Mouse (Mus musculus) forebrain, embryonic 11.5 days (tissue): ENCODE data around the gene Det1. TPM values are rescaled to one million over a fixed set of nuclear protein-coding genes. Genes with fewer than 3 reads are reported as not detected.
A peak's percentile ranks its signal among the peaks of the same experiment; 100 is the strongest.

ENCODE experiments used
- ATAC-seq: fragments of 200-750 bp; cut with Nextera tagmentation; replicated peaks from 2 replicates; pipeline ENCODE4 v1.8.0; 2017; ENCODE audit warnings: moderate TSS enrichment; ENCODE audit not compliant: low FRiP score
- DNase-seq: peaks from one replicate; pipeline ENCODE4 v3.0.0-alpha.2; 2017; ENCODE audit warnings: low spot score
- H3K27ac ChIP-seq: fragments of 300-500 bp; sonication (generic); 2 replicates; pipeline ENCODE4 v1.5.1; 2014; ENCODE audit warnings: low read depth, low read length
- H3K27me3 ChIP-seq: fragments of 300-500 bp; sonication (generic); 2 replicates; pipeline ENCODE4 v1.6.1; 2014; ENCODE audit warnings: mild to moderate bottlenecking, low read length, mixed read lengths; ENCODE audit not compliant: control insufficient read depth, insufficient read depth
- H3K36me3 ChIP-seq: fragments of 300-500 bp; sonication (generic); 2 replicates; pipeline ENCODE4 v1.6.1; 2014; ENCODE audit warnings: mild to moderate bottlenecking, low read length, moderate library complexity, mixed read lengths; ENCODE audit not compliant: control insufficient read depth, insufficient read depth
- H3K4me1 ChIP-seq: fragments of 300-500 bp; sonication (generic); replicated peaks from 2 replicates; pipeline ENCODE4 v1.6.1; 2014; ENCODE audit warnings: low read length, mixed read lengths; ENCODE audit not compliant: control insufficient read depth, insufficient read depth
- H3K4me2 ChIP-seq: fragments of 300-500 bp; sonication (generic); 2 replicates; pipeline ENCODE4 v1.6.1; 2014; ENCODE audit warnings: low read depth, mild to moderate bottlenecking, low read length, moderate library complexity, mixed read lengths; ENCODE audit not compliant: severe bottlenecking
- H3K4me3 ChIP-seq: fragments of 300-500 bp; sonication (generic); 2 replicates; pipeline ENCODE4 v1.5.1; 2014; ENCODE audit warnings: low read depth, low read length
- H3K9ac ChIP-seq: fragments of 300-500 bp; sonication (generic); 2 replicates; pipeline ENCODE4 v1.6.1; 2014; ENCODE audit warnings: low read length
- H3K9me3 ChIP-seq: fragments of 300-500 bp; sonication (generic); 2 replicates; pipeline ENCODE4 v1.6.1; 2016; ENCODE audit warnings: low read length, mixed read lengths; ENCODE audit not compliant: control insufficient read depth
- WGBS: fragments of 180-500 bp; shearing (Covaris S2); extraction: QIAGEN DNeasy Blood & Tissue Kit; methylation state at CpG from one replicate; pipeline ENCODE4 v1.1.7; 2014; 5-methylcytosine and 5-hydroxymethylcytosine counted together
- polyA plus RNA-seq: library from polyadenylated mRNA; unstranded; fragments of >200 nt; fragmentation: Nextera tagmentation; extraction: Ambion mirVana; gene quantifications from 2 replicates; pipeline ENCODE4 v1.2.1, GENCODE M21; 2014

The Det1 gene
- polyA plus RNA-seq, 1 experiment from 2014 or later, result 24.8 TPM

DNA sequence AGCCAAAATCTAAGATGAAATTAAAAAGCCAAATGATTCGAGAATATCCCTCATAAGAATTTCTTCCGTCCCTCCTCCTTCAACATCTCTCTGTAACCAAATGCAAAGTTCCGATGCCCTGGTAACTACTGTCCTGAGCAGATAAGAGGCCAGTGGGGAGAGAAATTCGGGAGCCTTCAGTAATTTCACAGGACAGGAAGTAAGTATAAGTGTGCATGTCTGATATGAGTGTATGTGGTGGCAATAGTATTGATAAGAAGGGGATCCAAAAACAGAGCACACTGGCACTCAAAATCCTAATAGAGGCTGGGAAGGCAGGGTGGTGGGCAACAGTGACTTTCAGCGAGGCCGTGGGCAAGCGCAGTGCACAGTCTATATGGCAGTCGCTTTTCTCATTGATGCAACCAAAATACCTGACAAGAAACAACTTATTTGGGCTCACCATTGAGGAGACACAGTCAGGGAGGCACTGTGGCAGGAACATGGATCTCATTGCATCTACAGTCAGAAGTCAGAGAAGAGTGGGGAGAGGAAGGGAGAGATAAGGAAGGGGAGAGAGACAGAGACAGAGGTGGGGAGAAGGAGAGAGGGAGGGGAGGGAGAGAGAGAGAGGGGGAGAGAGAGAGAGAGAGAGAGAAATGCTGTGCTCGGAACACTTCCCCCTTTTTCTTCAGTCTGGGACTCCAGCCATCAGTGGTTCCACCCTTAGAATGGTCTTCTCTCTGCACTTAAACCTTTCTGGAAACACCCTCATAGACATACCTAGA lies 47.1 kb downstream of the Det1 start:
- H3K9me3 ChIP-seq, result no peaks in the 10 kb centered on the region
- no peaks in the 10 kb centered on the region for H3K36me3 ChIP-seq
- ATAC-seq (no peak), DNase-seq (no peak)
- no peak overlapping the region for H3K27ac ChIP-seq
- H3K9ac ChIP-seq, result no peak overlapping the region
- no peaks in the 10 kb centered on the region for H3K27me3 ChIP-seq
- H3K4me3 ChIP-seq, result no peak overlapping the region
- no peak overlapping the region for H3K4me2 ChIP-seq
- no peaks in the 10 kb centered on the region for H3K4me1 ChIP-seq
- 82% methylated on average over 9 of the region's 9 CpGs for WGBS

DNA sequence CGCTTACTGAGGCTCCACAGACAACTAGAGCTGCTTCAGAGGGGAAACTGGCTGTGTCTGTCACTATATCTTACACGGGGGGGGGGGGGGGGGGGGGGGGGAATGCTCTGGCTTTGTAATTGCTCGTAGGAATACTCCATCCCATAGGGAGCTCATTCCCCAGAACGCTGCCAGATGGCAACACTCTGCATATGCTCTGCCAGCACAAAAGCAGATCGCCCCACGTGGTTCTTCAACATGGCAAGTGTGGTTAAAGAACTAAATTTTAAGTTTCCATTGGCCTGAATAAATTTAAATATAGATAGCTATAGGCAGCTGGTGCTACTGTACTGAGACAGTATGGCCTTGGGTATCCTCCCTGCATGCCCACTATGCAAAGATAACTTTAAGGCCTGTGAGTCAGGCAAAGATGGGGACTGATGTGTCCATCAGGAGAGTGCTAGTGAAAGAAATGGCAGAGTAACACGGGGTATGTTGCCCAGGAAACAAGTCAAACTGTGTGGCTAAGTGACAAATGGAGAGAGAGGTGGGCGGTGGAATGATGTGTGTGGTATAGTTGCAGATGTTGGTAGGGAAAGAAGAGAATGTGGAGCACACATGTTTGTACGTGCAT lies 49.1 kb downstream of the Det1 start:
- no peak overlapping the region for H3K4me2 ChIP-seq
- no peaks in the 10 kb centered on the region for H3K4me1 ChIP-seq
- 0 out of 2 replicates have a peak overlapping the region, but pooled peaks have one; percentile 18 for H3K27ac ChIP-seq
- whole genome bisulfite sequencing, result 56% methylated on average over 8 of the region's 9 CpGs
- no peak overlapping the region for H3K9ac ChIP-seq
- DNase-seq, result no peak
- no peaks in the 10 kb centered on the region for H3K27me3 ChIP-seq
- H3K9me3 ChIP-seq, result no peaks in the 10 kb centered on the region
- no peak for ATAC-seq
- no peaks in the 10 kb centered on the region for H3K36me3 ChIP-seq
- no peak overlapping the region for H3K4me3 ChIP-seq

DNA sequence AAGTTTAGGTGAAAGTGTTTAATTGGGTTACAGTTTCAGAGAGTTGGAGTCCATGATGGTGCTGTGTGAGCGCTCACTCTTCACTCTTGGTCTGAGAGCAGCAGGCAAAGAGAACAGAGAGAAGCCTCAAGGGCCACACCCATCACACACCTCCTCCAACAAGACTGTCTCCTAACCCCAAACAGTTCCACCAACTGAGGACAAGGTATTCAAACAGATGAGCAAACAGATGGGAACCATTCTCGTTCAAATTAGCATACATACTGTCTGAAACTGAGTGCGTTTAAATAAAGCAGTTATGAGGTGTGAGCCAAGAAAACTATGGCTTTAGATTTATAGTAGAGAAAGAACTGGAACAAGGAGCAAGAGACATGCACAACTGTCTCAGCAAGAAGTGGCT lies 50.4 kb downstream of the Det1 start:
- 90% methylated on average over 3 of the region's 3 CpGs for WGBS
- Histone ChIP-seq H3K27me3 (no peaks in the 10 kb centered on the region), H3K4me3 (no peak overlapping the region), H3K4me2 (no peak overlapping the region), H3K4me1 (no peaks in the 10 kb centered on the region), H3K27ac (no peak overlapping the region), H3K9ac (no peak overlapping the region), H3K36me3 (no peaks in the 10 kb centered on the region; the same call in 1 of the 2 replicates), H3K9me3 (no peaks in the 10 kb centered on the region)
- DNase-seq (no peak), ATAC-seq (no peak)

DNA sequence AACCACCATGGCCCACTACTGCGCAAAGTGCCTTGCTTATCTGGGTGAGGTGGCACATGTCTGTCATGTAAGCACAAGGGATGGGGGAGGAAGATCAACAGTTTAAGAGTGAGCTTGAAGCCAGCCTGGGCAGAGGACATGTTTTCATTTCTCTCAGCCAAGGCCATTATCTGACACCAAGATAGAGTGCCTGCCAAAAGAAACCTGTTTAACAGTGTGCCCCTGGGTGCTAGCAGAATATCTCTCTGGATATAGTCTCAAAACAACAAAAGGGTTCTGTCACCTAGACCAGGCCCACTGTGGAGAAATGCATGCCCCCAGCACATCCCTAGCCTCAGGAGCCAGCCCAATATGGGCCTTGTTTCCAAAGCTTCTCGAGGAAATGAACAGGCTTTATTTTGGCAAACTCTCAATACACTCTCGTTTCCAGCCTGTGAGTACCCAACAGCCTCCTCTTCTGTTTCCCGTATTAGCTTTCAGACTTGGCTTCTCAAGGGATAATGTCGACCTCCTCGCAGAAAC lies 52.4 kb downstream of the Det1 start:
- ATAC-seq, result no peak
- H3K27me3 ChIP-seq, result no peaks in the 10 kb centered on the region
- H3K36me3 ChIP-seq, result no peaks in the 10 kb centered on the region; the same call in 1 of the 2 replicates
- H3K27ac ChIP-seq, result no peak overlapping the region
- no peak for DNase-seq
- no peak overlapping the region for H3K4me3 ChIP-seq
- 87% methylated on average over 6 of the region's 6 CpGs for whole genome bisulfite sequencing
- no peaks in the 10 kb centered on the region for H3K4me1 ChIP-seq
- H3K4me2 ChIP-seq, result no peak overlapping the region
- no peaks in the 10 kb centered on the region for H3K9me3 ChIP-seq
- H3K9ac ChIP-seq, result no peak overlapping the region

DNA sequence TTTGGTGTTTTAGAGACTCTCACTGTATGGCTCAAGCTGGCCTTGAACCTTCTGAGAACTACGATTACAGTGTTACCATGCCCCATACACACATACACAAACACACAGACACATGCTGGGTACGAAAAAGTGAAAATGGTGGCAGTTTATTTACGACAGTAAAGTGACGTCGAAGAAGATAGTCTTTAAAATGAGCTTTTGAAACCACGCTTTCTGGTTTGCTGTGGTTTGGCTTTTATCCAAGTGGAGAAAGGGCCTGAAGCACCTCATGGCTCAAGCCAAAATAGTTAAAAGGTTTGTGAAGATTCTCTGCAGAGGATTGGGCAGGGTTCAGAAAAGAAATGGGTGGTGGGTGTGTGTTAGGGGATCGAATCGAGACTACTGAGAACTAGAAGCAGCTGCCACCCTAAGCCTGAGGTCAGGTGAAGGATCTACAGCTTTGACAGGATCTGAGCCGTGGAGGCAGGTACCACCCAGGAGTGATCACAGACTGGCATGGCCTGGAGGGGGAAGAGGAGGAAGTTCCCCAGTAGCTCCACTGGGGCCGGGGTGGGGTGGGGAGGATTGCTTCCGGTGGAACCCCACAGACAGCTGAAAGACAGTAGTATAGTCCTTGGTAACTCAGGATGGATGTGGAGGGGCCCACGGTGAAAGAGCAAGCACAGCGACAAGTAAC lies 53.0 kb downstream of the Det1 start:
- no peak overlapping the region for H3K4me3 ChIP-seq
- WGBS, result 94% methylated on average over 13 of the region's 13 CpGs
- no peaks in the 10 kb centered on the region; the same call in 1 of the 2 replicates for H3K36me3 ChIP-seq
- DNase-seq (no peak), ATAC-seq (no peak)
- no peaks in the 10 kb centered on the region for H3K4me1 ChIP-seq
- H3K9me3 ChIP-seq, result no peaks in the 10 kb centered on the region
- H3K9ac ChIP-seq, result no peak overlapping the region
- no peak overlapping the region for H3K4me2 ChIP-seq
- H3K27ac ChIP-seq, result no peak overlapping the region
- no peaks in the 10 kb centered on the region for H3K27me3 ChIP-seq

DNA sequence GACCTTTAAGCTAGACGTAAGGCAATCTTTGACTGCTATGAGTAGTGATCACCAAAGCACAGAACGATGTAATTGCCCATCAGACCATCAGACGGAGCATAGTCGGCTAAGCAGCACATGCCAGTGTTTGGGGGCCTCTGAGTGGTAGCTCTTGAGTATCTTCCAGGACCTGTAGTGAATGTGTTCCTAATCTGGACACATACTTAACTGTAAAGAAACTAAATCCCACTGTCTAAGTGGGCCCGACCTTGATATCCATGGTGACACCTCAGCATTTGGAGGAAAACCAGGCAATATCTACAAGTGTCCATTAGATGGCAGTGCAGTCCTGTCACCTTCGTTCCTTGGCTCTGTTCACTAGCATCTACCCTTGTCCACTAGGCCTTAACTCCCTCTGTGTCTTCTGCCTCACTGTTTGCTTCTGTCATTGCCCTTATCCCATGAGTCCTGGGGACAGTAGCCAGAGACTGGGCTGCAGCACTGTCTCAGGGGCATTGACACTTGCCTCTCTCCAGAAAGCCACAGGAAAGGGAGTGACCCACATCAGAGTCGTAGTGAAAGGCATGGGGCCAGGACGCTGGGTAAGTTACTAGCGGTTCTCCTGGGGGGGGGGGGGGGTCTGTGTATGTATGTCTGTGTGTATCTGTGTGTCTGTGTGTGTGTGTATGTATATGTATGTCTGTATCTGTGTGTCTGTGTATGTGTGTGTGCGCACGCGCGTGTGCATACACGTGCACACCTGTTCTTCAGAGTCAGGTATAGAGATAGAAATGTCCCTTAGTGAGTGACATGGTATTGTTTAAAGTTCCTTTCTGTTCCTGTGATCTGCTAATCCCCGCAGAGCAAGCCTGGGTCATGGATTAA lies 55.5 kb downstream of the Det1 start:
- ATAC-seq (peak; percentile 73), DNase-seq (peak; percentile 69)
- Histone ChIP-seq H3K9ac (no peak overlapping the region), H3K4me1 (no peaks in the 10 kb centered on the region), H3K27ac (no peak overlapping the region), H3K4me3 (no peak overlapping the region), H3K9me3 (no peaks in the 10 kb centered on the region), H3K36me3 (no peaks in the 10 kb centered on the region; the same call in 1 of the 2 replicates), H3K4me2 (no peak overlapping the region), H3K27me3 (no peaks in the 10 kb centered on the region)
- WGBS, result 84% methylated on average over 15 of the region's 15 CpGs

DNA sequence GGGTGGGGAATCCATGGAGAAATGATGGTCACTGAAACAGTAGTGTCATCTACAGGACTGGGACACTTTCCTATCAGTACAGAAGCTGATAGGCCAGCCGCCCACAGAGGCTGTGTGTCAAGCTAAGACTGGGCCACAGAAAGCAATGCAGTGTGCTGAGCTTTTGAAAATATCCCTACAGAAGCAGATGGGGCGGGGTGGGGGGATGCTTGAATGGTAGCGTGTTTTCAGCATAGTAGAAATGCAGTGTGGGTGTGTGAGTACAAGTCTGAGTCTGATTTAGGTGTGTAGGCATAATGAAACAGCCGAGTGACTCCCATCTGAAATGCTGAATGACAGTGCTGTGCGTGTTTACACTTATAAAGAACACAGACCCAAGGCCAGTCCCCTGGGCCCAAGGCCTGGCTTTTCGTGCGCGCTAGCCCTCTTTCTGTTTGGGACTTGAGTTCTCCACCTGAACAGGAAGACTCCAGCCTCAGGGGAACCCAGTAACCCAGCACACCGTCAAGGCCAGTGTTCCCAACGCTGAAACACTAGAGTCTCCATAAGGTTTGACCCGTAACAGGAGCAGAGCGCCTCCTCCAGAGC lies 59.2 kb downstream of the Det1 start:
- no peak for ATAC-seq
- 90% methylated on average over 12 of the region's 12 CpGs for WGBS

More for the DNA sequence above, 59.2 kb downstream of the Det1 start:
- no peak for DNase-seq
- Histone ChIP-seq H3K27me3 (no peaks in the 10 kb centered on the region), H3K36me3 (no peaks in the 10 kb centered on the region; the same call in 1 of the 2 replicates), H3K4me2 (no peak overlapping the region), H3K9me3 (no peaks in the 10 kb centered on the region), H3K27ac (no peak overlapping the region), H3K4me1 (no peaks in the 10 kb centered on the region; the same call in 1 of the 2 replicates), H3K9ac (no peak overlapping the region), H3K4me3 (no peak overlapping the region)
